Mouse (Mus musculus) kidney, adult 8-10 months (tissue): ENCODE data around the gene Glp2r.
A peak's percentile ranks its signal among the peaks of the same experiment; 100 is the strongest.

ENCODE experiments used
- DNase-seq, 2 experiments: peaks; one replicate each; pipeline ENCODE4 v3.0.0; 2022

Gene Glp2r

DNA sequence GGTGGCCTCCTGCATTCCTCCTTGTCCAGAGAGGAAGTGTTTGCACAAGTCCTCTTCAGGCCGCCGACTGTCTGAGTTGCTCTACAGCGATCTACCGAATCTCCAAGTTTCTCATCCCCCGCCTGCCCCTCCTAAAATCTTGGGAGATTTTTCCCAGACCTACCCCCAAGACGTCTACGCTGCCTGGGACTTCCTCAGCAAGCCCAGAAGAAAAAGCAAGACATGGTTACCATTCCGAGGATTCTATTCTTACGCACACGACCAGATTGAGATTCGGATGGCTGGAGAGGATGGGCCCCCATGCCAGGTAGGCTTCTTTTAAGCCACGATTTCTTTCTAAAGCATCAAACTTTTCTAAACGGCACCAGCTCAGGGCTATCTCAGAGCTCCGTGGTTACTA, at the start of gene Glp2r:
Glp2r (minus strand) TSS at position 101 of the 400 bp plus-strand sequence.
- no peak for DNase-seq

DNA sequence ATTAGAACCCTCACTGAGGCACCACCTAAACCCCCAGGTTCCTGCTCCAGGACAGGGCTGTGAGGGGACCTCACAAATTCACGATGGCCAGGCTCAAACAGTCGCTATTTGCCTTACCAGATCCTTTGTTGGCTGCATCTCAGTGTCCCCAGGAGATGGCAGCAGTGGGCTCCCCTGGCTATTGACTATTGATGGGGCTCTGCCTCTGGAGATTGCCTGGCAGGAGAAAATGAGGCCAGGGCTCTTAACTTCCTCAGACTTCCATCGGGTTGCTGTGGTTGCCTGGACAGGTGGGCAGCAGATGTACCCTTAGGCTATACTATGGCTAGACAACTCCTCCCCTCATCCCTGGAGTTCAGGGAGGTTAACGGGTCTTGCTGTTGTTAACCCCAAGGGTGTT, 49.3 kb upstream of the Glp2r start:
- DNase-seq, result peak; percentile 6 to 28

DNA sequence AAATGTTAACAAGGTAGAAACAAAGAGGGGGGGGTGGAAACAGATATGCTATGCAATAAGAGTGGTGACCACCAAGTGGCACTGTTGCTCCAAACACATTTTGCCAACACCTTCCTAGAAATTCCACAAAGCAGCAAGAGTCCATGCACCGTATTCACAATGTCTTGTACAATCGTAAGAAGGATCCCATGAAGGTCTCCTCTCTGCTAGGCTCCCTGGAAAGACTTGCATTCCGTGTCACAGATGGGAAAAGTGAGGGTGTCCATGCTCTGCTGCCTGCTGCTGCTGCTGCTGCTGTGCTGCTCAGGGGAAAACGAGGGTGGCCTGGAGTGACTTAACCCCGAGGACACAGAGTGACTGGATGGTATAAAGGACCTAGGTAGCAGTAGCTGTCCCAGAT, 48.7 kb upstream of the Glp2r start:
- DNase-seq, result peak; percentile 5 to 23

DNA sequence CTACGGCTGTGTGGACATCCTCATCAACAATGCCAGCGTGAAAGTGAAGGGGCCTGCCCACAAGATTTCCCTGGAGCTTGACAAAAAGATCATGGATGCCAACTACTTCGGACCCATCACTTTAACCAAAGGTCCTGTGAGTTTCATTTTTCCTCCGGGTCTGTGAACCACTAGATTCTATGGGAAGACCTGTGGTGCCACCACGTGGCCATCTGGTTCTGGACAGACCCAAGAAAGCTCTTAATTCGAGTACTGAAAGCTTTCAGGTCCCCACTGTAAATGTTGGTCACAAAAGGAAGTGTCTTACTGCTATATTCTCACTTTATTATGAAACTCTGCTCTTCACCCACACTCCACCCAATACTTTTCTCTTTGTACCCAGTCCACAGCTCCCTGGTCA, 40.6 kb upstream of the Glp2r start:
- DNase-seq, result peak in 1 of 2 experiments; percentile 4

DNA sequence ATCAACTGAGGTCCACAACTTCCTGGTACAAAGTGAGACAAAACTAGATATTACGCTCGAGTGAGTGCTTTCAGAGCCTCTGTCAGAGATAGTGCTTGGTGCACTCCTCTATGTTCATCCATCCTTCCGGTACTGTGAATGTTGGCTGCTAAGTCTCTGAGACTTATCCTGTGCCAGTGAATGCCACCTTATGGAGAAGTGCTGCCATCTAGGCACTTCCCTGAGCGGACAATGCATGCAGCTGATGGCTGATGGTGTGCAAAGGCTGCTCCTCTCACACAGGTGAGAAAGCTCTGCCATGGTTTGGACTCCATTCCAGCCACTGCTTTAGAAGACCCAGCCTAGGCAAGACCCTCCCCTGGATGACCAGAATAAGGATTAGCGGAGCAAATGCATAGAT, 37.1 kb upstream of the Glp2r start:
- DNase-seq, result no peak

DNA sequence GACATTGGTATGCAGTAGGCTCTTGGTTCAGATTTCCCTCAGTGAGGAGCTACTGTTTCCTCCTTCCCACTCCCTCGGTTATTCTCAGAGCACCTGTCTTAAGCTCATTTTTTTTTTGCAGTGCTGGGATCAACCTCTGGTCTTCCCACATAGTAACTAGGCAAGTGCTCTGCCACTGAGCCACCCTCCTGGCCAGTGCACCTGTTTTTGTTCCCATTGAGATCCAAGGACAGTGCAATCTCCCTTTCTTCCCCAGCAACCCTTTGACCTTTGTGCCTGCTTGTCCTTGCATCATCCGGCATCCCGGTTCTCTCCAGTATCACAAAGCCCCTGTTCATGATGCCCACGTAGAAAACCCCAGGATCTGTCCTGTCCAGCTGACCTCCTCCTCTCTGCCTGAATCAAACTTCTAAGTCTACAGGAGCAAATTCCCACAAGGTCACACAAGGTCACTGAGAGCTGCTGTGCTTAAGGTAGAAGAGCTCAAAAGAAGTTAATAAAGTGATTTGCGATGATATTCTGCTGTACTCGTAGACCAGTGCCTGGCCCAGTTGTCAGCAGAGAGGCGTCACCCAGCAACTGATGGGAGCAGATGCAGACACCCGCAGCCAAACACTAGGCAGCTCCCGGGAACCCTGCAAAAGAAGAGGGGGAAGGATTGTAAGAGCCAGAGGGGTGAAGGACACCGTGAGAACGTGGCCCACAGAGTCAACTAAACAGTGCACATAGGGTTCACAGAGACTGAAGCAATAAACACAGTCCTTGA, 36.1 kb upstream of the Glp2r start:
- DNase-seq, result no peak

DNA sequence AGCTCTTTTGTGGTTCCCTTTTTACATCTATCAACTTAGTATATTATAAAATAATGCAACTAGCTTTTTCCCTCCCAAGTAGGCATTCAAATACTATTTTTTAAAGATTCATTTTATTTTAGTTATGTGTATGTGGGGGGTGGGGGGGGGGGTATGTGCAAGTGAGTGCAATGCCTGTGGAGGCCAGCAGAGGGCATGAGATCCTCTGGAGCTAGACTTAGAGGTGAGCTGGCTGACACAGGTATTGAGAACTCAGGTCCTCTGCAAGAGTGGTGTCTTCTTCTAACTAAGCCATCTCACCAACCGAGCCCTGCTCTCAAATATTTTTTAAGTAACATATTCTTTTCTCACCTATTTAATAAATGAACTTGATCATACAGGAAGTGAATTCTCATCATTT, 34.6 kb upstream of the Glp2r start:
- no peak for DNase-seq

DNA sequence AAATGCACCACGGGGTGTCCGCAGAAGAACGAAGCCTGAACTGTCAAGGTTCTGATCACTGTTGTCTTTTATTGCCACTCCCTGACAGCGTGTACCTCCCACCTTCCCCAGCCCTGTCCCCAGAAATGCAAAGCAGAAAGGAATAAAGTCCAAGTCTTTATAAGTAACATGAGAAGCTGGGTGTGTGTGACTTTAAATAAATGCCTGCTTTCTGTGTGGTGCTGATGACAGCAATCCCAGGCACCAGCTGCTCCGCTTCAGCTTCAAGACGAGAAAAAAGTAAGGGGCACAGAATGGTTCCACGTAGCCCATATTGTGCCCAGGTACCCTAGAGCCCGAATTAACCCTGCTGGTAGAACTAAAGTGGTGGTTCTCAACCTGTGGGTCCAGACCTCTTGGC, 30.2 kb upstream of the Glp2r start:
- DNase-seq, result no peak

DNA sequence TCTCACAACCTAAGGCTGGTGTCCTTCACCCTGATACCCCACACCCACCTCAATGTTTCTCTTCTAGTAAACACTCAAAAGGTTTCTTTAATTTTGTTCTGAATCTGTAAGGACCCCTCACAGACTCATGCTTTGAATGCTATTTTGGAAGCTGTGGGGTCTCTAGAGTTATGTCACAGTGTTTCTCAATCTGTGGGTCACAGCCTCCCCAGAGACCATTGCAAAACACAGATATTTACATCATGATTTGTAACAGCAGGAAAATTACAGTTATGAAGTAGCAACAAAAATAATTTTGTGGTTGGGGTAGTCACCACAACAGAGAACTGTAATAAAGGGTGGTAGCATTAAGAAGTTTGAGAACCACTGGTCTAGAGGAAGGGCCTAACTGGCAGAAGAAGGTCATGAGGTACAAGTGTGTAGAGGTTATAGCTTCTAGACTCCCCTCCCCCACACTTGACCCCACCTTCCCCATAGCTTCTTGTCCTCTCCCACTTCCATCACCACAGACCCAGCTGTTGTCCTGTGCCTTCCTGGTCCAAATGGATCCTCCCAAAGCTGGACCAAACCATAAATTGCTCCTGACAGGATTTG, 29.3 kb upstream of the Glp2r start:
- DNase-seq, result no peak

DNA sequence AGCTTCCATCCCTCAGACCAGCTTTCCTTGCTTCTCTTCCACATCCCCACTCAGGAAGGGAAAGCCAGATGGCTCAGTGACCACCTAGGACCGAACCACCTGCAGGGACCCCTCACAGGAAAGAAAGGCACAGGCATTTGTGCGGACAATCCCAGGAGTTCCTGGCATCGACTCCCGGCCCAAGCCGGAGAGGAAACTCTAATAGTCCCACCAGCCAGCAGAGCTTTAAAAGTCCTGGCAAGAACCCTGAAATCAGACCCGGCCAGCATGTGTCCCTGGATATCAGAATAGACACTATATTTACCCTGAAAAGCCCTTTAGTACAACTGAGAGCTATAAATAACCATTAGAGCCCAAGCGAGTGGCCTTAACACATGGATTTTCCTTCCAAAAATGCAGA, 27.0 kb upstream of the Glp2r start, which contains the start of gene Dhrs7c:
Dhrs7c (plus strand) TSS at position 257 of the 400 bp plus-strand sequence.
- DNase-seq, result no peak

DNA sequence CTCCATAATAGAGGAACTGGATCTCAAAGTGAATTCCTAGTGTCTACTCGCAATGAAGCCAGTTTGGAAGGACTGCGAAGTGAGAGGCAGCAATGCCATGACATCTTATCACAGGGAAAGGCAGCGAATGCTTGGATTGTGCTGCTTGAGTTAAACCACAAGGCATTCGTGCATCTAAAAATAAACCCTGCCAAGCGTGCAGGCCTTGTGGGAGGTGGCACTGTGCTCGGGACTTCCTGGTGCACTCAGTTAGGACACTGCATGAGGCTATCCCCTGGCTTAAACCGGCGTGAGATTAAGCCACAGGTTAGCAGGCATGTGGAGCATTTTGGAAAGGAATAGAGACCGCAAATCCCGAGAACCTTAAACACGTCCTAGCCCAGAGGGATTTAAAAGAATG, 19.2 kb upstream of the Glp2r start:
- no peak for DNase-seq

DNA sequence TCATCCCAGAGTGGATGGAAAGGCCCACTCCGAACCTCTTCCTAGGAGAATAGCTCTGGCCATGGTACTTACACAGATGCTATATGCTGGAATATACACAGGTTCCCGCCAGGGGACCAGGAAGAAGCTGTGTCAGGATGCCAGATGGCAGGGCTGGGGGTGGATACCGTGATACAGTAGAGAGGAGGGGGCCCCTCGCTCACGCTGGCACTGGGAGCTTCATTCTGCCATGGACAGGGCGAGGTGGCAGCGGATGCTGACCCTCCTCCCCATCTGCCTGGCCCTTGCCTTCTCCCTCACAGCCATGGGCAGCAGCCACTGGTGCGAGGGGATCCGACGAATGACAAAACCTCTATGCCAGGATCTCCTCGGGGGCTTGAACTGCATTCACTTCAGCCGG, 3.4 kb upstream of the Glp2r start, which contains the start of gene Gsg1l2:
Gsg1l2 (plus strand) TSS at position 230 of the 400 bp plus-strand sequence.
- no peak for DNase-seq

DNA sequence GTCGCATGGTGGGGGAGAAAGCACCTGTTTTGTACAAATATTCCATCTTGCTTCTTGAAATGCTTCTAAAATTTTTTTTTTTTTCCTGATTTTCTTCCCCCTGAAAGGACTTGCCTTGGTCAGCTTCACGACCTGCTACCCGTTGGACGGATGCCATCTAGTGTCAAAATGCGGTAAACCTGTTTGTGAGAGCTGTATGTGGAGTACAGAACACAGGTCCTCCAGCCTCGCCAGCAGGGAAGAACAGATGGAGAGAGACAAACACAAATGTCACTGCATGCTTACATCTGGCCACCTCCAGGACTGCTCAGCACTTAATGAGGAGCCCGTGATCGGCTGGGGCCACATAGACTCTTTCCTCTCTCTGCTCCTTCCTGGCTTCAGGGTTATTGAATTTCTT, 1.6 kb upstream of the Glp2r start:
- DNase-seq, result peak; percentile 4 to 23

DNA sequence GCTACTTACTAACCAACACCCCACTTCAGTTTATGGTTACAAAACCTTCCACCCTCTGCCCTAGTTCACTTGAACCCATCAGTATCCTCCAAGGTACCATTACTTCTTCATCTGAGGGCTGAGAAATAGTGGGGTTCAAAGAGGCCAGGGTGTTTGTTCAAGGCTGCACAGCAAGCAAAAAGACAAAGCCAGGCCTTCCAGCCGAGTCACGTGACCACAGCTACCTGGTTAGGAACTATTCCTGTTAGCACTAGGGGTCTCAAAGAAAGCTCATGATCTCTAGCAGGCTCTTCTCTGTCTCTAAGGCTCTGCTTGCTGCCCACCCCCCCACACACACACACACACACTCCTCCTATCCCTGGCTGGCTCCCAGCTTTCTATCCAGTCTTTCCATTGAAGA, 738 bp upstream of the Glp2r start:
- no peak for DNase-seq

DNA sequence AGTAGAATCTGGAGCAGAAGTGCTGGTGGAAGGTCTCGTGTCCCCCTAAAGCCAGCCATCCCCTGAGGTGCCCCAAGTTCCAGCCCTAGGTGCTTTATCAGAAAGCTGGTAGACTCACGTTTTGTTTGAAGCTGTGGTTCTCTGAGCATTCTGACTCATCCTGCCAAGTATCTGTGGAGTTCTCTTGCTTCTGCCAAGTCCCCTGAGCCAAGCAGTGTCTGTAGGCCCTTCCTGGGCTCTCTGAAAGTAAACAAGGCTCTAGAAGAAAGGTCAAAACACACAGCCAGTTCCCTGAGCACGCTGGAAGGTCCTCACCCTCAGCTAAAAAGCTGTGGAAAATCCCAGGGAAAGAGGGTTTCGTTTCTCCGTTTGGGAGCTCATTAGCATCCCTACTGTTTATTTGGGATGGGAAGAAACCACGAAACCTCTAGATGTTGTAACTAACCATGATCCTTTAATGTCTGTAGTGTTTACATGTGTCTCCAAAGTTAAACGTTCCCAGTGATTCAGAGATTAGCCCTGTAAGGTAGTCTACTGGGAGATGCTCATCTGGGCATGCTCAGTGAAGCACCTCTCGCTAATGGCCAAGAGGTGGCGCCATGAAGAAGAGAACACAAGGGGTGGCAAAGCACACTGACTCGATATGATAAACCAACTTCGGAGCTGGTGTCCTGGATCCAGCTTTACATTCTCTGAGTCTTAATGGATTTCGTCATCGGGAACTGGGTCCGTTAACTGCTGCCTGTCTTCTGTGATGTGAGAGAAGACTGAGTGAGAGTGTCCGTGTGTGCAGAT, 13.4 kb downstream of the Glp2r start:
- no peak for DNase-seq

DNA sequence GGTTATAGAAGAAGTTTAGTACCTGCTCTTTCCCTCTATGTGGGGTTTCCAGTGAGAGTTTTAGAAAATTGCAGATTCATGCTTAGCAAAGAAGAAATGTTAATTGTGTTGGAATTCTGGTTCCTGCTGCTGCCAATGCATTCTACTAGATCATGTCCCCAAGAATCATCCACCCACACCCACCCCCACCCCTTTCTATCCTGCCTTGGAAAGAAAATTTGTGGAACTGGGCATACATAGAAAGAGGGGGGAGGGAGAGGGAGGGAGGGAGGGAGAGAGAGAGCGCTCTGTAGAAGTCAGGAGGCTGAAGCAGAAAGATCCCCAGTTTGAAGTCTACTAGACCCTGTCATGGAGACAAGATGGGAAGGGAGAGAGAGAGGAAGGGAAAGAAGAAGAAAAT, 14.7 kb downstream of the Glp2r start:
- DNase-seq, result no peak

DNA sequence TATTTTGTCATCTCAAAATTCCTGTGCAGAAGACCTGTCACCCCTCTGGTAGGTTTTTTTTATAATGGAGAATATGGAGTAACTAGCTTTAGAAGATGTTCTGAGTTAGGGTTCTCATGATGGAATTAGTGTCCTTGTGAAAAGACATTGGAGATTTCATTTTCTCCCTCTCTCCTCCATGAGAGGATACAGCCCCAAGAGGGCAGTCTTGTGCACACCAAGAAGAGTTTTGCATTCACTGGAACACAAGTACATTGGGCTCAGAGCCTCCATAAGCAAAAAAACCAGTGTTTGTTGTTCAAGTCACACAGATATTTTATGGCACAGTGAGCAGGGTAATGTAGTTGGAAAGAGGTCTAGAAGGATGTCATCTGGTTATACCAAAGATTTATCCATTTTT, 29.4 kb downstream of the Glp2r start:
- no peak for DNase-seq

DNA sequence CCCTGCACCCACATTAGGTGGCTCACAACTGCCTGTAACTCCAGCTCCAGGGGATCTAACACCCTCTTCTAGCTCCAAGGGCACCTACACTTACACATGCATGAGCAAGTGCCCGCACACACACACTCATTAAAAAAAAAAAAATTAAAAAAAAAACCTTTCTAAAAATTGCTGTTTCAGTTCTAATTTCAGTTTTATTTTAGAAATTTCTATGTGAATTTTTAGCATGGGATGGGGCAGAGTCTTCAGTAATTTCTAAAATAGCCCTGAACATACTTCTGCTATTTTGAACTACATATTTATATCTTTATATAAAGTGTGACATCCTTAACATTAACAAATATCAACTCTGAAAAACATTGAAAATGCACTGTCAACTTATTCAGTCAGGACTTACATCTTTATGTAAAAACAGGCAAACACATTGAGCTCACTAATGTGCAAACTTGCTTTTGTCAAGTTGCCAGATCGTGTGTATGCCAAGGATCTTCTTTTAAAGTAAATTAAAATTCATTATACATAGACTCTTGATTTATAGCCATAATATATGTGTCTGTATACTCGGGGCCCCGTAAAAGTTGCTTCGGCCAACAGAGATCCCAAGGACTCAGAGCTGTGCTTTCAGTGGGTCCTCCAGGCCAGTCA, 32.0 kb downstream of the Glp2r start:
- no peak for DNase-seq

DNA sequence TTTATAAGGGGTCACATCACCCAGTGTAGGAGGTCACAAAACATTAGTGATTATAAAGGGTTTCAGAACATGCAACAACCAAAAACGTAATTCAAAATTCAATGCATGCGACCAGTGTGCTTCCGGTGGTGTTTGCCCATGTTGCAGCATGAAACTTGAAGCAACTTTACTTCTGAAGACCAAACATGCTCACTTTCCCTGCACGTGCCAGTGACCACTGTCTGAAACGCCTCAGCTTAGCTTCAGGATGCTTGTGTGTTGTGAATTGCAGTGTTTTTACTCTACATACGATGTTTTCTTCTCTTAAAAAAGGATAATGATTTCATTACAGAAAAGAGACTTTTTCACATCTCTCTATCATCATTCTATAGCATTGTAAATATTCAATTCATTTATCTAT, 32.6 kb downstream of the Glp2r start:
- DNase-seq, result no peak

DNA sequence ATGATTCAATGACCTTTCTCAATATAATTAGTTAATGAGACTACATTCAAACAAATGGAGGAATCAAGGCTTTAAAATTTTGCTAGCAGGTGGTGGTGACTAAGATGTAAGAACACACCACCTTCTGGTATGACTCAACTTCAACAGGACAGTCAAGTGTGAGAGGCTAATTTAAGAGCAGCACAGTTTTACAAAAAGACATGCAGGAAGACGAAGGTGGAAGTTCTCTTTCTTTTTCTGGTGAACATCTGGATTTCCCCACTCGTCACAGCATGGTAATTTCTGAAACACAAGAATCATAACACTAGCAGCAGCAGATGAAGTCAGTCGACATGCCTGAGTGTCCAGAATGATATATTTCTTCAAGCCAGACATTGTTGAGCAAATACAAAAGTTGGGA, 36.4 kb downstream of the Glp2r start:
- DNase-seq, result no peak

DNA sequence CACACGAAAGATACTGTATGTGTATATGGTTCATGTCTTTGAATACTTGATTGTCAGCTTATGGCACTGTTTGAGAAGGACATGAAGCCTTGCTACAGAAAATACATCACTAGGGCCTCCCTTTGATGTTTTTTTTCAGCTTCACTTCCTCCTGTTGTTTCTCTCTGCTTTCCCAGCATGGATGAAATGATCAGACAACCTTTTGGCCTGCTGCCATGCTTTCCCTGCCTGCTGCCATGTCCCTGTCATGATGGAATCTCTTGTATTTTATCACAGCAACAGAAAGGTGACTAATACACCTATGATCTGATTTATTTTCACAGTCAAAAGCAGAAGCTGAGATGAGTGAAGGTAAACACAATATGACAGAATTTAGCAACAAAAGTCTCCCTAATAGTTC, 37.2 kb downstream of the Glp2r start:
- no peak for DNase-seq

DNA sequence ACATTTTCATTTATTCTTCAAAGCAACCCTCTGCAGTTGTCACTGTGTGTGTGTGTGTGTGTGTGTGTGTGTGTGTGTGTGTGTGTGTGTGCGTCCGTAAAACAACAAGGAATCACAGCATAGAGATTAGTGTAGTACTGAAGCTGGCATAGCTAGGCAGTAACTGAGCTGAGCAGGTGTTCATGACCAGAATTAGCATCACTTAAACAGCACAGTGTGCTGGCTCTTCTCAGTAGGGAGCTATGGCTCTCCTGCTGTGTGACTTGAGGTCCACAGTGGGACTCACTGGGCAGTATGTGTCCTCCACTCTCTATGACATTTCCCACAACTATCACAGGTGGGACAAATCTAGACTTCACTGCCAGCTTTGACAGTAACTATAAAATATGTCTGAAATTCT, 39.9 kb downstream of the Glp2r start:
- DNase-seq, result no peak

DNA sequence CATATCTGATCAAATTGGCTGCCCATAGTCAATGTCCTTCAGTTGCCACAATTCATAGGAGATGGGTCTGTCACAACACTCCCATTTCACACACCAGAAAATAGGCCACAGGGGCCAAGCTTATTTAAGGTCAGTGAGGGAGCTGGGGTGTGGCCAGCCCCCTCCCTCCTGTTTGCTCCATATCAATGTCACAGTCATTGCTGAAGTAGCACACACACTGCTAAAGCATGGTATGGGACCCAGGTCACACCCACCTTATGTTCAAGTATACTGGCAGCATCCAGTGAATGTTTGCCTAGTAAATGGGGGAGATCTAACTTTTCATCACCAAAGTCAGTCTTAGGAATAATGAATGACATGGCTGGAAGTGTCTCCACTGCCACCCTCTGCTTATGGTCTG, 42.2 kb downstream of the Glp2r start:
- DNase-seq, result no peak
